Mouse (Mus musculus) layer of hippocampus, postnatal 36 days (tissue): Measurements from ENCODE around the gene Reck. TPM values are rescaled to one million over a fixed set of nuclear protein-coding genes. Genes with fewer than 3 reads are reported as not detected.

Source experiments
- DNase-seq, 2 experiments: peaks; one replicate each; pipeline ENCODE4 v3.0.0; 2022
- total RNA-seq, 2 experiments: library from RNA; stranded (reverse); gene quantifications; 2 replicates each; pipeline ENCODE4 v1.2.3; 2021

The Reck gene
- total RNA-seq, 2 experiments from 2014 or later, result 5.8 to 7.5 TPM

- DNase-seq, result no peak
These were observed 95.3 kb downstream of the Reck start for GRCm38 (mm10) chr4:43970393-43971330.

DNA sequence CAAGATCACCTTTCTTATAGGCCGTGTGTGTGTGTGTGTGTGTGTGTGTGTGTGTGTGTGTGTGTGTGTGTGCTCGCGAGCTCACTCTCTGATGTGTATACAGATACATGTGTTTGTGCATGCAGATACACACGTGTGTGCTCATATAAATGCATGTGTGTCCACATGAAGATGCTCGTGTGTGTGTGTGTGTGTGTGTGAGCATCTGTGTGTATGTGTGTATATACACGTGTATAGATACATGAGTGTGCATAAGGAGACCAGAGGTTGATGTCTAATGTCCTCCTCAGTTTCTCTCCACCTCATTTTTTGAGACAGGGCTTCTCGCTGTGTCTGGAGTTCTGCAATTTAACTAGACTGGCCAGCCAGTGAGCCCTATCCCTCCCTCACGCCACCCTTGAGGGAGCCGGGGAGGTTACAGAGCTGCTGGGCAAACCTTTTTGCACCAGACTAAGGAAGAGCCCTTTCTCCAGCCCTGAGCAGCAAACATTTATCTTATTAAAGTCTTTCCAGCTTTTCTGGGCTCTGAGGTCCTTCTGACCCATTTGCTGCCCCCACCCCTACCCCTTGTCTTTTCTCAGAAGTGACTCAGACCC, 96.3 kb downstream of the Reck start:
- no peak for DNase-seq

GRCm38 (mm10) chr4:43972137-43972591, 96.8 kb downstream of the Reck start:
- no peak for DNase-seq

GRCm38 (mm10) chr4:43973526-43973981, 98.2 kb downstream of the Reck start:
- DNase-seq, result peak; percentile 51 to 63

- DNase-seq, result no peak
These were observed 99.7 kb downstream of the Reck start for GRCm38 (mm10) chr4:43974914-43975616.

DNA sequence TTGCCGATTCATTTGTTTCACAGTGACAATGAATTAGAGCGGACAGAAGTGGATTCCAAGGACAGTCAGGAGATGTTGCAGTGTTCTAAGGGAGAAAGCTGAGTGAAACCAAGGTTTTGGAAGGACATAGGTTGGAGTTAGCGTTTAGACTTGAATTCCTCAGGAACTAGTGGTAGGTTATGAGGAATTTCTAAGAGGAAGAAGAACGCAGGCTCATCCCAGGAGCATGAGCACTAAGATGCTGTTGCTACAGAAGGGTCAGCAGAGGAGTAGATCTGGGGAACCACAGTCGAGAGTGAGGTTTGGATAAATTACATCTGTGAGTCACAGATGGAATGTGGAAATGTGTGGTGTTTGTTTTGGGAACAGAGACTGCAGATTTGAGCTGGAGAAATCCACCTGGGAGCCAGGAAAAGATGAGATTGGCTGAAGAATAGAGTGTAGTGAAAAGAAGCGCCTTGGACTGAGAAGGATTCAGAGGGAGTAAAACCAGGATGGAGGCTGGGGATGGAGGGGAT, 101.0 kb downstream of the Reck start:
- DNase-seq, result no peak

DNA sequence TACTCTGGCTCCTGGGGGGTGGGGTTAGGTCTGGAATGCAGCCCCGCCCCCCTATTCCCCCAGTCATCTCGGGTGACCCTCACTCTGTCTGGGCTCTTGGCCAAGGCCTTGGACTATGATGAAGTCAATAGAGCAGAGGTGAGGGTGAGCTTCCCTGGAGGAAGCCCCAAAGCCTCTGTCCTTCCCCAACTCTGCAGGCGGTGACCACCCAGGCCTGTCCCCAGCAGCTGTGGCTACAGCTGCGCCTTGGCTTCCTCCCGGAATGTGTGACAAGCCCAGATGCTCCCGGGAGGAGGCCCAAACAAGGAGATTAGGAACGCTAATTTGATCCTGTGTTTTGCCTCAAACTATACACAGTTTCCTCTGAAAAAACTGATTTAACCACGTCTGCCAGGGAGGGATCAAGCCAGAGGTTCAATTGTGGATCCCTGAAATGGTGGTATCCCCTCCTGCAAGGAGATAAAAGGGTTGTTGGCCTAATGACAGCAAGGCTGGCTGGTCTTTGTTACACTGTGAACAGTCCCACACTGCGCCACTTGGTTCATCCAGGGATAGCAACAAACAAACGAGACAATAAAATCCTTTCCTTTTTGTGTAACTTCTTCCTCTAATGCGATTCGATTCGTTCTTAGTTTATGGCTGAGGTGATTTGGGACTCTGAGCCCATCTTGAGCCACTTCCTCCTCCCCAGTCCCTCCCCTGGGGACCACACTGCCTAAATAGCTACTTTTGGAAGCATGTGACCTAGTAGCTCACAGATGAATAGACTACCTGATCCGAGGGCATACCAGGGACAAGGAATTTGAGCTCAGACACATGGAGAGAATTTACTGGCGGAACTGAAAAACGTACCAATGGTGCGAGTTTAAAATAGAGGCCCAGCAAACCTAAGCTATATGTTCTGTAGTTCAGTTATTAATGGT, 103.5 kb downstream of the Reck start:
- no peak for DNase-seq

DNA sequence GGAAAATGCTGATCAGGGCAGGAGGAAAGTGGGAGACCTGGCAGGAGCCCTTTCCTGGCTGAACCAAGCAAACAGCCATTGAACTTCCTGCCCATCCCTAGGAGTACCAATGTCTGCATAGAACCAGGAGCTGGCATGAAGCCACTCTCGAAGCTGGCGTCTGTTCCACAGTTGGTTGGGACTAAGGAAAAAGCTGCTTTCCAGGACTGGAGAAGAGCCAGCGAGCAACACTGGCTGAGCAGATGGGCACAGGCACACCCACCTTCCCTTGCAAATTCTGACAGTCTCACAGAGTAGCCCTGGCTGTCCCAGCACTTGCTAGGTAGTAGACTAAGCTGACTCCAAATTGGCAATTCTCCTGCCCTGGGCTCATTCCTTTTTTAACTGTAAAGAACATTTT, 104.4 kb downstream of the Reck start:
- DNase-seq, result peak; percentile 82 to 84

DNA sequence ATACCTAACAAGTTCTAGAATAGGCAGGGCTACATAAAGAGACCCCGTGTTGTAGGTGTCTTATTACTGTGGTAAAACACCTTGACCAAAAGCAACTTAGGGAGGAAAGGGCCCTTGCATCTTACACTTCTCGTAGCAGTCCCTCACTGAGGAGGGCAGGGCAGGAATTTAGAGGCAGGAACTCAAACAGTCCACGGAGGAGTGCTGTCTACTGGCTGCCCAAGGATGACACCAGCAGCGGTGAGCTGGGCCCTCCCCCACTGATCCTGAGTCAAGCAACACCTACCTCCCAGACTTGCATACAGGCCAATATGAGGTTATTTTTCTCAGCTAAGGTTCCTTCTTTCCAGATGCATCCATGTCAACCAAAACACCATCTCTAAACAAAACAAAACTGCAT, 104.9 kb downstream of the Reck start:
- DNase-seq, result no peak

DNA sequence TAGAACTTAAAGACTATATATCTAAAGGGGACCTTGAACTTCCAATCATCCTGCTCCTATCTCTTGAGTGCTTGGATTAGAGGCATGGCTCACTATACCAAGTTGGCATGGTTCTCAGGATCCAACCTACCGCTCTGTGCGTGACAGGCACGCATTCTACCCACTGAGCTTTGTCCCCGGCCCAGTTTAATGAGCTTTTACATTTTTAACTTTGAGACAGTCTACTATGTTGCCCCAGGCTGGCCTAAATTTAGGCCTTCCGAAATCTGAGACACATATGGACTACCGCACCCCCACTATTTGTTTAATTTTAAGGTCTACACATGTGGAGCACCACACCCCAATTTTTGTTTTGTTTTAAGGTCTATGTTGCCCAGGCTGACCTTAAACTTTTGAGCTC, 105.5 kb downstream of the Reck start:
- no peak for DNase-seq

GRCm38 (mm10) chr4:43981251-43981650, 105.9 kb downstream of the Reck start:
- DNase-seq, result no peak

DNA sequence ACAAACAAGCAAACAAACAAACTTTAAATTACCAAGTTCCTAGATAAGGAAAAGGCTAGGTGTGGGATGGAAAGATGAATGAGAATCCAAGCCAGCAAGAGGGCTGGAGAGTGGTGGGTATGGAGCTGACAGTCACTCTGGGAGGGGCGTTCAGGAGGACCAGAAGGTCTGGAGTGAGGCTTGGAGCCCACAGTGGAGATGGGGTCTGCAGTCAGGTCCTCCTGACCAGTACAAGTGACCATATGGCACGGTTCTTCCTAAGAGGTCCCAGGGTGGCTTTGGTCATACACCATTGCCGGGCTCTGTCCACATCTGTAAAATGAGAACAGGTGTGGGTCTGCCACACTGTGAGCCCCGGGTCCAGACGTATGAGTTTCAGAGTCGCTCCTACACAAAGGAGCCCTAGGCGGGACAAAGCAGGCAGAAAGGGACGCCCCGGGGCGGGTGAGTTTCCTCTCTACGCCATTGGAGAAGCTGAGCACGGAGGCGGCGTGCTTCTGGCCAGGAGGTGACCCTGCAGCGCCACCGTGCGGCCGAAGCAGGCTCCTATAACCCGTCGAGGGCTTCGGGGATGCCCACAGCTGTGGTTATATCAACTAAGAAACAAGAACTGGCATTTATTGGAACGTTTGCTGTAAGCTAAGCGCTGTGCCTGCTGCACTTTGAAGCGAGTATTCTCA, 106.9 kb downstream of the Reck start:
- peak; percentile 90 to 91 for DNase-seq

- no peak for DNase-seq
These were observed 107.9 kb downstream of the Reck start, which contains the start of gene Ccin for GRCm38 (mm10) chr4:43983181-43983580. Ccin (plus strand) TSS chr4:43983483.

DNA sequence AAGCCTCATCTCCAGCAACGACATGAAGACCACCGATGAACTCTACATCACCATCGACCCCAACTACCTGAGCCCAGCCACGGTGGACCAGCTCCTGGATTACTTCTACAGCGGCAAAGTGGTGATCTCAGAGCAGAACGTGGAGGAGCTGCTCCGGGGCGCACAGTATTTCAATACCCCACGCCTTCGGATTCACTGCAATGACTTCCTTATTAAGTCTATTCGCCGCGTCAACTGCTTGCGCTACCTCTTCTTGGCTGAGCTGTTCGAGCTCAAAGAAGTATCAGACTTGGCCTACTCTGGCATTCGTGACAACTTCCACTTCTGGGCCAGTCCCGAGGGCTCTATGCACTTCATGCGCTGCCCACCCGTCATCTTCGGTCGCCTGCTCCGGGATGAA, 108.4 kb downstream of the Reck start:
- DNase-seq, result no peak

DNA sequence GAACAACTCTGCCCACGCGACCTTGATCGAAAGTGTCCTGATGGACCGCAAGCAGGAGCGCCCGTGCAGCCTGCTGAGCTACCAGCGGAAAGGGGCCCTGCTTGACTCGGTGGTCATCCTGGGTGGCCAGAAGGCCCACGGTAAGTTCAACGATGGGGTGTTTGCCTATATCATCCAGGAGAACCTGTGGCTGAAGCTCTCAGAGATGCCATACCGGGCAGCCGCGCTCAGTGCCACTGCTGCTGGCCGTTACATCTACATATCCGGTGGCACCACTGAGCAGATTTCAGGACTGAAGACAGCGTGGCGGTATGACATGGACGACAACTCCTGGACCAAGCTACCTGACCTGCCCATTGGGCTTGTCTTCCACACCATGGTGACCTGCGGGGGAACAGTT, 109.0 kb downstream of the Reck start:
- DNase-seq, result no peak

DNA sequence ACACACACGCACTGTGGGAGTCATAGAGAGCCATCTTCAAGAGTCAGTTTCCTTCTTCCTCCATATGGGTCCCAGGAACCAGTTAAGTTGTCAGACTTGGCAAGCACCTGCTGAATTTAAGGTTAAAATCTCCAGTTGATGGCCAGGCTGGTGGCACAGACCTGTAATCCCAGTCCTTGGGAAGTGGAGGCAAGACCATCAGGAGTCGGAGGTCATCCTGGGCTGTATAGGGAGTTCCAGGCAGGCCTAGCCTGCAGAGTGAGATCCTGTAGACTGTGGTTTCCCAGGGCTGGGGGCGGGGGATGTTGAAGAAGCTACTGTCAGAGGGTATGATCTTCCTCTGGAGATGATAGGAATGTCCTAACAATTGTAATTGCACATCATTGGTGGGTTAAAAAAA, 113.6 kb downstream of the Reck start:
- no peak for DNase-seq

- no peak for DNase-seq
These were observed 117.7 kb downstream of the Reck start for GRCm38 (mm10) chr4:43993072-43993471.

DNA sequence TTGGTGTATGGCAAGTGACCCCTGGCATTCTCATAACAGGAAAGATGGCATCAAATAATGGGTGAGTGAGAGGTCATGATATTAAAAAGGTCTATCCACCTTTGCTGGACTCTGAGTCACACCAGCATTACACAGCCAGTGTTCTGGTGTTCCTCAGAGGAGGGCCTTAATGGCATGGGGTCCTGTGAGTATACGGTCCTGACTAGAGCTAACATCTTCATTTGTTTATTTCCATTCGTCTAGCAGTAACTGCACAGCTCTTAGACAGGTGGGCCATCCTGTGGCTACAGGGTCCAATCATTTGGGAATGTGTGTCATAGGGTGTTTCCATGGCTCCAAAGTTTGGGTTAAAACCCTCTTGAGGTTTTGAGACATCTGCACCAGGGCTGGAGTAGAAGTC, 119.0 kb downstream of the Reck start:
- no peak for DNase-seq
